Mouse (Mus musculus) MEL (cell line): ENCODE measurements around the gene Tmem104. TPM values are rescaled to one million over a fixed set of nuclear protein-coding genes. Genes with fewer than 3 reads are reported as not detected.

ENCODE experiments used
- DNase-seq: peaks from one replicate; pipeline ENCODE4 v3.0.0; 2011; ENCODE audit warnings: low read depth, low spot score
- H3K27ac ChIP-seq: 2 replicates; pipeline ENCODE4 v1.5.1; 2012; ENCODE audit warnings: low read depth, mild to moderate bottlenecking, control low read depth, low read length, moderate library complexity; ENCODE audit not compliant: control insufficient read depth
- H3K27me3 ChIP-seq, 2 experiments: fragments of 150-350 bp in 1 of 2; sonication (generic) in 1 of 2; 2 replicates each; pipeline ENCODE4 v1.6.1; 2012; ENCODE audit warnings: low read length in 2 of 2, mild to moderate bottlenecking in 2 of 2, improper control_type of control experiment in 1 of 2, moderate library complexity in 1 of 2; ENCODE audit not compliant: insufficient read depth in 2 of 2, control insufficient read depth in 1 of 2
- H3K36me3 ChIP-seq, 2 experiments: 2 replicates each; pipeline ENCODE4 v1.6.1; 2012 to 2014; ENCODE audit warnings: low read length in 2 of 2, improper control_type of control experiment in 1 of 2, inconsistent platforms in 1 of 2, mild to moderate bottlenecking in 1 of 2; ENCODE audit not compliant: insufficient read depth in 2 of 2, control insufficient read depth in 1 of 2
- H3K4me1 ChIP-seq, 2 experiments: fragments of 150-350 bp in 1 of 2; sonication (generic) in 1 of 2; 2 replicates each; pipeline ENCODE4 v1.6.1; 2012; ENCODE audit warnings: low read length in 2 of 2, improper control_type of control experiment in 1 of 2, mild to moderate bottlenecking in 1 of 2; ENCODE audit not compliant: insufficient read depth in 2 of 2, control insufficient read depth in 1 of 2
- H3K4me3 ChIP-seq, 2 experiments: fragments of 150-350 bp in 1 of 2; sonication (generic) in 1 of 2; 2 replicates each; pipeline ENCODE4 v1.5.1; 2012; ENCODE audit warnings: low read depth in 2 of 2, low read length in 2 of 2, mild to moderate bottlenecking in 2 of 2, moderate library complexity in 2 of 2, control low read depth in 1 of 2, improper control_type of control experiment in 1 of 2; ENCODE audit not compliant: control insufficient read depth in 1 of 2, insufficient read depth in 1 of 2
- H3K79me2 ChIP-seq: 2 replicates; pipeline ENCODE4 v1.6.1; 2012; ENCODE audit warnings: mild to moderate bottlenecking, low read length, moderate library complexity; ENCODE audit not compliant: control insufficient read depth, poor library complexity, insufficient read depth
- H3K9ac ChIP-seq: 2 replicates; pipeline ENCODE4 v1.6.1; 2012; ENCODE audit warnings: low read depth, mild to moderate bottlenecking, control low read depth, low read length, moderate library complexity; ENCODE audit not compliant: control insufficient read depth, poor library complexity, severe bottlenecking
- H3K9me3 ChIP-seq: fragments of 150-350 bp; sonication (generic); replicated peaks from 2 replicates; pipeline ENCODE4 v1.6.1; 2012; ENCODE audit warnings: mild to moderate bottlenecking, low read length, improper control_type of control experiment, moderate library complexity; ENCODE audit not compliant: insufficient read depth
- BHLHE40 ChIP-seq: IDR thresholded peaks from 2 replicates; pipeline ENCODE4 v1.6.1; 2012; ENCODE audit warnings: low read depth, mild to moderate bottlenecking, inconsistent platforms, low read length, improper control_type of control experiment, borderline replicate concordance
- CHD1 ChIP-seq: IDR thresholded peaks from 2 replicates; pipeline ENCODE4 v1.6.1; 2012; ENCODE audit warnings: low read depth, mild to moderate bottlenecking, inconsistent platforms, low read length, improper control_type of control experiment
- CTCF ChIP-seq, 3 experiments: IDR thresholded peaks in 2 of 3; conservative IDR thresholded peaks in 1 of 3; 2 replicates each; pipeline ENCODE4 v1.5.1; 2011 to 2012; ENCODE audit warnings: low read length in 3 of 3, low read depth in 2 of 3, mild to moderate bottlenecking in 2 of 3, improper control_type of control experiment in 1 of 3, inconsistent platforms in 1 of 3, mixed read lengths in 1 of 3, moderate library complexity in 1 of 3; ENCODE audit not compliant: control insufficient read depth in 1 of 3, insufficient read depth in 1 of 3, poor library complexity in 1 of 3, severe bottlenecking in 1 of 3
- E2F4 ChIP-seq: IDR thresholded peaks from 2 replicates; pipeline ENCODE4 v1.6.1; 2011; ENCODE audit warnings: low read depth, low read length, improper control_type of control experiment, borderline replicate concordance
- ELF1 ChIP-seq: IDR thresholded peaks from 2 replicates; pipeline ENCODE4 v1.6.1; 2014; ENCODE audit warnings: low read depth, mild to moderate bottlenecking, inconsistent platforms, low read length, improper control_type of control experiment, moderate library complexity
- EP300 ChIP-seq, 2 experiments: IDR thresholded peaks; 2 replicates each; pipeline ENCODE4 v1.6.1; 2011; ENCODE audit warnings: improper control_type of control experiment in 2 of 2, low read length in 2 of 2, low read depth in 1 of 2, mild to moderate bottlenecking in 1 of 2
- ETS1 ChIP-seq: IDR thresholded peaks from 2 replicates; pipeline ENCODE4 v1.6.1; 2012; ENCODE audit warnings: low read depth, mild to moderate bottlenecking, inconsistent platforms, low read length, improper control_type of control experiment, moderate library complexity
- GABPA ChIP-seq: IDR thresholded peaks from 2 replicates; pipeline ENCODE4 v1.6.1; 2012; ENCODE audit warnings: low read depth, mild to moderate bottlenecking, inconsistent platforms, low read length, improper control_type of control experiment, moderate library complexity
- GATA1 ChIP-seq: IDR thresholded peaks from 2 replicates; pipeline ENCODE4 v1.6.1; 2011; ENCODE audit warnings: low read depth, low read length, improper control_type of control experiment
- HCFC1 ChIP-seq: IDR thresholded peaks from 2 replicates; pipeline ENCODE4 v1.6.1; 2012; ENCODE audit warnings: low read depth, mild to moderate bottlenecking, inconsistent platforms, low read length, improper control_type of control experiment, moderate library complexity
- MAFK ChIP-seq: IDR thresholded peaks from 2 replicates; pipeline ENCODE4 v1.6.1; 2011; ENCODE audit warnings: low read depth, mild to moderate bottlenecking, low read length, improper control_type of control experiment, borderline replicate concordance
- MAX ChIP-seq: IDR thresholded peaks from 2 replicates; pipeline ENCODE4 v1.6.1; 2011; ENCODE audit warnings: low read length, improper control_type of control experiment
- MAZ ChIP-seq: IDR thresholded peaks from 2 replicates; pipeline ENCODE4 v1.6.1; 2012; ENCODE audit warnings: low read depth, mild to moderate bottlenecking, inconsistent platforms, low read length, improper control_type of control experiment
- MEF2A ChIP-seq: IDR thresholded peaks from 2 replicates; pipeline ENCODE4 v1.6.1; 2014; ENCODE audit warnings: low read depth, mild to moderate bottlenecking, inconsistent platforms, low read length, improper control_type of control experiment; ENCODE audit not compliant: poor library complexity, insufficient replicate concordance, severe bottlenecking; ENCODE audit errors: extremely low read depth
- MYB ChIP-seq: IDR thresholded peaks from 2 replicates; pipeline ENCODE4 v1.6.1; 2011; ENCODE audit warnings: mild to moderate bottlenecking, low read depth, low read length, improper control_type of control experiment
- MYC ChIP-seq: IDR thresholded peaks from 2 replicates; pipeline ENCODE4 v1.6.1; 2011; ENCODE audit warnings: low read depth, mild to moderate bottlenecking, low read length, improper control_type of control experiment, moderate library complexity
- POLR2AphosphoS5 ChIP-seq: IDR thresholded peaks from 2 replicates; pipeline ENCODE4 v1.6.1; 2012; ENCODE audit warnings: low read depth, borderline replicate concordance, mild to moderate bottlenecking, inconsistent platforms, low read length, moderate library complexity, mixed read lengths
- SIN3A ChIP-seq: IDR thresholded peaks from 2 replicates; pipeline ENCODE4 v1.6.1; 2012; ENCODE audit warnings: low read length, improper control_type of control experiment, inconsistent platforms
- SMC3 ChIP-seq: IDR thresholded peaks from 2 replicates; pipeline ENCODE4 v1.6.1; 2011; ENCODE audit warnings: low read depth, low read length, improper control_type of control experiment
- TCF12 ChIP-seq: IDR thresholded peaks from 2 replicates; pipeline ENCODE4 v1.6.1; 2014; ENCODE audit warnings: low read depth, mild to moderate bottlenecking, inconsistent platforms, low read length, improper control_type of control experiment, moderate library complexity
- UBTF ChIP-seq: IDR thresholded peaks from 2 replicates; pipeline ENCODE4 v1.6.1; 2012; ENCODE audit warnings: low read depth, mild to moderate bottlenecking, inconsistent platforms, low read length, improper control_type of control experiment, moderate library complexity, borderline replicate concordance; ENCODE audit not compliant: insufficient read depth
- USF2 ChIP-seq, 2 experiments: IDR thresholded peaks; 2 replicates each; pipeline ENCODE4 v1.6.1; 2011 to 2012; ENCODE audit warnings: improper control_type of control experiment in 2 of 2, low read length in 2 of 2, borderline replicate concordance in 1 of 2, inconsistent platforms in 1 of 2, low read depth in 1 of 2, mild to moderate bottlenecking in 1 of 2; ENCODE audit not compliant: insufficient read depth in 1 of 2
- ZNF384 ChIP-seq: IDR thresholded peaks from 2 replicates; pipeline ENCODE4 v1.6.1; 2012; ENCODE audit warnings: low read depth, mild to moderate bottlenecking, inconsistent platforms, low read length, improper control_type of control experiment
- polyA plus RNA-seq, 2 experiments: library from polyadenylated mRNA; stranded (reverse) in 1 of 2; unstranded in 1 of 2; fragments of >175 nt in 1 of 2; fragments of >200 nt in 1 of 2; gene quantifications; 2 replicates each; pipeline versions ENCODE4 v1.2.1 to v1.2.4; 2012; ENCODE audit warnings: low replicate concordance in 2 of 2, low read depth in 1 of 2; ENCODE audit not compliant: insufficient read length in 2 of 2, insufficient read depth in 1 of 2, missing spikeins in 1 of 2
- total RNA-seq: library from RNA; depleted of rRNA; stranded (reverse); fragments of 300-350 nt; gene quantifications from 2 replicates; pipeline ENCODE4 v1.2.3, GENCODE M21; 2012

Tmem104 gene
- total and polyA plus RNA-seq, 3 experiments = 21.9 to 24.8 TPM; not detected in 1

DNA sequence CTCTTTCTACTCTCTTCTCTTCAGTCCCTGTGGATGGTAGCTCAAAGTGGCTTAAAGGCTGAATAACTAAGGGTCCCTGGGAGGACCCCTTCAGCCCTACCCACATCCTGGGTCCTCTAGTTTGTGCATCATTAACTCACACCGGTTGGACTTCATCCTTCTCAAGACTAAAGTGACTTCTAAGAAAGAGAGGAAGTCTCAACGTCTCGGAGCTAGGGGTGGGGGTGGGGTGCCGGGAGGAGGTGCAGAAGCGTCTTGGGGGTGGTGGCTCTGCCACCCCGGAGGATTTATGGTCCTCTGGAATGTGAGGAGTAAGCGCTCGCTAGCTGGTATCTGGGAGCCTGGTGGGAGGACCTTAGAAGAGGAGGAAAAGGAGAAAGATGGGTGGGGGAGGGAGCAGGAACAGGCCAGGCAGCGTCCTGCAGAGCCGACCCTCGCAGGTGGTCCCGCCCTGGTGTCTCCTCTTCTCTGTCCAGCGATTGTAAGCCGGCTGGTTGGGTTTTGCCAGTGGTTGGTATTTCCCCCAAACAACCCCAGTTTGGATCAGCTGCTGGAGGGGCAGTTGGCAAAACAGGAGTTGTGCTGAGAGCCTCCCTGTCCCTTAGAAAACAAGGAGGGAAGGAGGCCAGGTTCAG is 22.8 kb upstream of the Tmem104 start (continued):
- TF ChIP-seq MAZ (peak; percentile 88), MAFK (no peak), POLR2AphosphoS5 (no peak)

GRCm38 (mm10) chr11:115164976-115165374 is 22.3 kb upstream of the Tmem104 start:
- DNase-seq = peak; percentile 48
- peaks cover 0 to 29% of the 10 kb centered on the region in 2 experiments for H3K4me1 ChIP-seq

GRCm38 (mm10) chr11:115166776-115167175 is 20.5 kb upstream of the Tmem104 start:
- no peaks in the 10 kb centered on the region for H3K27me3 ChIP-seq
- H3K79me2 ChIP-seq = peaks cover 42% of the 10 kb centered on the region
- peaks cover 0 to 16% of the 10 kb centered on the region in 2 experiments for H3K4me1 ChIP-seq
- peaks cover 7 to 16% of the 10 kb centered on the region in 2 experiments for H3K36me3 ChIP-seq
- no peaks in the 10 kb centered on the region for H3K9me3 ChIP-seq
- H3K27ac ChIP-seq = no peak overlapping the region
- no peak for DNase-seq
- TF ChIP-seq CHD1 = no peak
- TF ChIP-seq UBTF = no peak
- TF ChIP-seq MEF2A = no peak
- TF ChIP-seq TCF12 = no peak
- no peak for TF ChIP-seq ETS1
- TF ChIP-seq ELF1 = no peak
- TF ChIP-seq MAX = no peak
- TF ChIP-seq MAZ = no peak
- no peak for TF ChIP-seq HCFC1
- no peak for TF ChIP-seq E2F4
- TF ChIP-seq CTCF (IDR thresholded peaks at IDR 0.05 in 2 of 3, conservative IDR thresholded peaks at IDR 0.05 in 1 of 3; ENCODE audit: control insufficient read depth in 1 of 3, insufficient read depth in 1 of 3, low read depth in 2 of 3, low read length in 3 of 3, poor library complexity in 1 of 3, severe bottlenecking in 1 of 3) = no peak
- TF ChIP-seq MYB = no peak
- TF ChIP-seq ZNF384 = no peak
- TF ChIP-seq MYC = no peak
- TF ChIP-seq SMC3 = no peak
- TF ChIP-seq BHLHE40 = no peak
- TF ChIP-seq GABPA = no peak
- TF ChIP-seq SIN3A = no peak
- TF ChIP-seq USF2 (IDR thresholded peaks at IDR 0.05; ENCODE audit: borderline replicate concordance in 1 of 2, insufficient read depth in 1 of 2, low read depth in 1 of 2, low read length in 2 of 2) = no peak
- no peak overlapping the region for H3K9ac ChIP-seq
- no peak overlapping the region for H3K4me3 ChIP-seq

More at GRCm38 (mm10) chr11:115164976-115165374, 22.3 kb upstream of the Tmem104 start:
- peaks cover 4 to 16% of the 10 kb centered on the region in 2 experiments for H3K36me3 ChIP-seq
- no peaks in the 10 kb centered on the region for H3K27me3 ChIP-seq
- peak overlapping the region; percentile 82 to 94 for H3K4me3 ChIP-seq
- H3K27ac ChIP-seq = peak overlapping the region; percentile 1; the same call in 1 of the 2 replicates
- H3K79me2 ChIP-seq = peaks cover 40% of the 10 kb centered on the region
- H3K9me3 ChIP-seq = no peaks in the 10 kb centered on the region
- TF ChIP-seq EP300 (IDR thresholded peaks at IDR 0.05; ENCODE audit: low read depth in 1 of 2, low read length in 2 of 2) (no peak), GATA1 (no peak)
- H3K9ac ChIP-seq = peak overlapping the region; percentile 90
